Mouse (Mus musculus) left cerebral cortex, adult 2 months (tissue): ENCODE measurements at regions not wholly inside any gene's neighbourhood (a gene's known extent, or its start where the extent isn't known, plus 50 kb on each side); places are given as distances from the start of the nearest gene placed in this dataset.
A peak's percentile ranks its signal among the peaks of the same experiment; 100 is the strongest.

Experiments
- DNase-seq, 2 experiments: peaks; one replicate each; pipeline ENCODE4 v3.0.0; 2021 to 2022; ENCODE audit warnings: low spot score in 2 of 2, mixed read lengths in 1 of 2; ENCODE audit errors: extremely low spot score in 1 of 2
- H3K27ac ChIP-seq: fragments of 200-600 bp; 2 replicates; pipeline ENCODE4 v1.8.1; 2022
- H3K4me3 ChIP-seq: fragments of 200-600 bp; 2 replicates; pipeline ENCODE4 v1.8.1; 2022
- CTCF ChIP-seq: fragments of 200-600 bp; IDR thresholded peaks from 2 replicates; pipeline ENCODE4 v1.8.1; 2022; ENCODE audit warnings: antibody characterized with exemption, mild to moderate bottlenecking, moderate library complexity
- intact Hi-C: fragments of 180-260 bp; cut with DNase I; formaldehyde crosslinking; loops from one replicate; pipeline ENCODE4 v1.15.1; 2025

- intact Hi-C loops = no loop called here
- Histone ChIP-seq H3K4me3 (no peak overlapping the region), H3K27ac (no peak overlapping the region)
- DNase-seq = no peak
- TF ChIP-seq CTCF = no peak
Observed at GRCm38 (mm10) chr10:9265528-9265927, 379.7 kb upstream of the Sash1 start.

- H3K4me3 ChIP-seq = no peak overlapping the region
- H3K27ac ChIP-seq = no peak overlapping the region
- intact Hi-C loops = no loop called here
- DNase-seq = no peak
- no peak for TF ChIP-seq CTCF
Observed at GRCm38 (mm10) chr10:9264309-9265000, 378.6 kb upstream of the Sash1 start.

- intact Hi-C loops = no loop called here
- no peak for DNase-seq
- H3K4me3 ChIP-seq = no peak overlapping the region
- no peak for TF ChIP-seq CTCF
- no peak overlapping the region for H3K27ac ChIP-seq
Observed at GRCm38 (mm10) chr10:9258705-9259104, 372.8 kb upstream of the Sash1 start.

GRCm38 (mm10) chr10:9252941-9253217 is 367.0 kb upstream of the Sash1 start:
- H3K4me3 ChIP-seq = no peak overlapping the region
- no peak overlapping the region for H3K27ac ChIP-seq
- no peak for TF ChIP-seq CTCF
- no peak for DNase-seq
- intact Hi-C loops = no loop called here

GRCm38 (mm10) chr10:9252120-9252940 is 366.5 kb upstream of the Sash1 start:
- TF ChIP-seq CTCF = no peak
- H3K4me3 ChIP-seq = no peak overlapping the region
- H3K27ac ChIP-seq = no peak overlapping the region
- intact Hi-C loops = no loop called here
- DNase-seq = no peak

- H3K4me3 ChIP-seq = no peak overlapping the region
- DNase-seq = no peak
- intact Hi-C loops = no loop called here
- H3K27ac ChIP-seq = no peak overlapping the region
- no peak for TF ChIP-seq CTCF
Observed at GRCm38 (mm10) chr10:9243281-9243618, 357.4 kb upstream of the Sash1 start.

- intact Hi-C loops = no loop called here
- no peak for DNase-seq
- TF ChIP-seq CTCF = no peak
- Histone ChIP-seq H3K4me3 (no peak overlapping the region), H3K27ac (no peak overlapping the region)
Observed at GRCm38 (mm10) chr10:9242596-9243280, 356.9 kb upstream of the Sash1 start.

- Histone ChIP-seq H3K27ac (no peak overlapping the region), H3K4me3 (no peak overlapping the region)
- intact Hi-C loops = no loop called here
- DNase-seq = peak; percentile 15 to 16
- TF ChIP-seq CTCF = no peak
Observed at GRCm38 (mm10) chr10:9239956-9240355, 354.1 kb upstream of the Sash1 start.

- no peak for TF ChIP-seq CTCF
- Histone ChIP-seq H3K4me3 (no peak overlapping the region), H3K27ac (no peak overlapping the region)
- intact Hi-C loops = no loop called here
- no peak for DNase-seq
Observed at GRCm38 (mm10) chr10:9231751-9232150, 345.9 kb upstream of the Sash1 start.

- DNase-seq = no peak
- Histone ChIP-seq H3K27ac (no peak overlapping the region), H3K4me3 (no peak overlapping the region)
- intact Hi-C loops = no loop called here
- no peak for TF ChIP-seq CTCF
Observed at GRCm38 (mm10) chr10:9229116-9229515, 343.2 kb upstream of the Sash1 start.

- no peak for TF ChIP-seq CTCF
- DNase-seq = no peak
- Histone ChIP-seq H3K27ac (no peak overlapping the region), H3K4me3 (no peak overlapping the region)
- intact Hi-C loops = no loop called here
Observed at GRCm38 (mm10) chr10:9227361-9227760, 341.5 kb upstream of the Sash1 start.

GRCm38 (mm10) chr10:9210646-9211045 is 324.8 kb upstream of the Sash1 start:
- Histone ChIP-seq H3K4me3 (no peak overlapping the region), H3K27ac (no peak overlapping the region)
- no peak for DNase-seq
- no peak for TF ChIP-seq CTCF
- intact Hi-C loops = no loop called here
